Mouse (Mus musculus) intestine, embryonic 16.5 days (tissue): ENCODE measurements around the gene Npas3. TPM values are rescaled to one million over a fixed set of nuclear protein-coding genes. Genes with fewer than 3 reads are reported as not detected.

Source experiments
- ATAC-seq: fragments of 200-750 bp; cut with Nextera tagmentation; 2 replicates; pipeline ENCODE4 v1.8.0; 2017; ENCODE audit warnings: moderate TSS enrichment, moderate library complexity
- H3K27ac ChIP-seq: fragments of 300-500 bp; sonication (generic); 2 replicates; pipeline ENCODE4 v1.5.1; 2014; ENCODE audit warnings: mild to moderate bottlenecking, low read length
- H3K27me3 ChIP-seq: fragments of 300-500 bp; sonication (generic); replicated peaks from 2 replicates; pipeline ENCODE4 v1.6.1; 2014; ENCODE audit warnings: low read length, control low read depth, mixed read lengths; ENCODE audit not compliant: control insufficient read depth, insufficient read depth
- H3K36me3 ChIP-seq: fragments of 300-500 bp; sonication (generic); 2 replicates; pipeline ENCODE4 v1.6.1; 2014; ENCODE audit warnings: low read length, control low read depth; ENCODE audit not compliant: control insufficient read depth, insufficient read depth
- H3K4me1 ChIP-seq: fragments of 300-500 bp; sonication (generic); 2 replicates; pipeline ENCODE4 v1.6.1; 2014; ENCODE audit warnings: low read length, control low read depth, mixed read lengths; ENCODE audit not compliant: control insufficient read depth, insufficient read depth
- H3K4me2 ChIP-seq: fragments of 300-500 bp; sonication (generic); 2 replicates; pipeline ENCODE4 v1.6.1; 2014; ENCODE audit warnings: low read depth, low read length, control low read depth
- H3K4me3 ChIP-seq: fragments of 300-500 bp; sonication (generic); 2 replicates; pipeline ENCODE4 v1.5.1; 2014; ENCODE audit warnings: mild to moderate bottlenecking, low read length
- H3K9ac ChIP-seq: fragments of 300-500 bp; sonication (generic); 2 replicates; pipeline ENCODE4 v1.6.1; 2014; ENCODE audit warnings: low read depth, low read length
- H3K9me3 ChIP-seq: fragments of 300-500 bp; sonication (generic); 2 replicates; pipeline ENCODE4 v1.6.1; 2016; ENCODE audit warnings: low read length, control low read depth; ENCODE audit not compliant: control insufficient read depth
- WGBS: fragments of 180-500 bp; shearing (Covaris S2); extraction: QIAGEN DNeasy Blood & Tissue Kit; methylation state at CpG from one replicate; pipeline ENCODE4 v1.1.7; 2014; 5-methylcytosine and 5-hydroxymethylcytosine counted together
- polyA plus RNA-seq: library from polyadenylated mRNA; unstranded; fragments of >200 nt; fragmentation: Nextera tagmentation; extraction: Ambion mirVana; gene quantifications from 2 replicates; pipeline ENCODE4 v1.2.1, GENCODE M21; 2015

The Npas3 gene
- polyA plus RNA-seq, 1 experiment from 2014 or later, result 1.9 TPM

- Histone ChIP-seq H3K27ac (no peak overlapping the region), H3K4me2 (no peak overlapping the region), H3K27me3 (no peaks in the 10 kb centered on the region), H3K4me1 (no peaks in the 10 kb centered on the region), H3K36me3 (no peaks in the 10 kb centered on the region), H3K4me3 (no peak overlapping the region), H3K9me3 (no peaks in the 10 kb centered on the region), H3K9ac (no peak overlapping the region)
- ATAC-seq, result no peak
- WGBS, result 38% methylated on average over 1 of the region's 1 CpGs
Measured at GRCm38 (mm10) chr12:53630607-53631006, 382.1 kb downstream of the Npas3 start.

- Histone ChIP-seq H3K9ac (no peak overlapping the region), H3K4me2 (no peak overlapping the region), H3K27me3 (no peaks in the 10 kb centered on the region), H3K36me3 (no peaks in the 10 kb centered on the region), H3K4me1 (no peaks in the 10 kb centered on the region), H3K4me3 (no peak overlapping the region), H3K9me3 (no peaks in the 10 kb centered on the region), H3K27ac (no peak overlapping the region)
- 93% methylated on average over 4 of the region's 4 CpGs for WGBS
- no peak for ATAC-seq
Measured at GRCm38 (mm10) chr12:53631315-53632106, 383.0 kb downstream of the Npas3 start.

GRCm38 (mm10) chr12:53638571-53638970, 390.1 kb downstream of the Npas3 start:
- Histone ChIP-seq H3K4me1 (no peaks in the 10 kb centered on the region), H3K4me3 (no peak overlapping the region), H3K4me2 (no peak overlapping the region), H3K27me3 (no peaks in the 10 kb centered on the region), H3K9me3 (no peaks in the 10 kb centered on the region), H3K27ac (no peak overlapping the region), H3K9ac (no peak overlapping the region), H3K36me3 (no peaks in the 10 kb centered on the region)
- no peak for ATAC-seq

GRCm38 (mm10) chr12:53647282-53647681, 398.8 kb downstream of the Npas3 start:
- H3K36me3 ChIP-seq, result no peaks in the 10 kb centered on the region
- 86% methylated on average over 2 of the region's 2 CpGs for WGBS
- no peaks in the 10 kb centered on the region for H3K9me3 ChIP-seq
- H3K4me2 ChIP-seq, result no peak overlapping the region
- H3K4me1 ChIP-seq, result no peaks in the 10 kb centered on the region
- H3K4me3 ChIP-seq, result no peak overlapping the region
- no peak for ATAC-seq
- no peaks in the 10 kb centered on the region for H3K27me3 ChIP-seq
- H3K27ac ChIP-seq, result no peak overlapping the region
- H3K9ac ChIP-seq, result no peak overlapping the region

- H3K4me3 ChIP-seq, result no peak overlapping the region
- 87% methylated on average over 6 of the region's 6 CpGs for WGBS
- no peak for ATAC-seq
- no peak overlapping the region for H3K27ac ChIP-seq
- H3K4me2 ChIP-seq, result no peak overlapping the region
- no peaks in the 10 kb centered on the region for H3K27me3 ChIP-seq
- H3K9me3 ChIP-seq, result no peaks in the 10 kb centered on the region
- no peak overlapping the region for H3K9ac ChIP-seq
- H3K36me3 ChIP-seq, result no peaks in the 10 kb centered on the region
- H3K4me1 ChIP-seq, result no peaks in the 10 kb centered on the region
Measured at GRCm38 (mm10) chr12:53656301-53656700, 407.8 kb downstream of the Npas3 start.

GRCm38 (mm10) chr12:53664084-53664483, 415.6 kb downstream of the Npas3 start:
- H3K27me3 ChIP-seq, result no peaks in the 10 kb centered on the region
- WGBS, result 38% methylated on average over 5 of the region's 5 CpGs
- no peaks in the 10 kb centered on the region for H3K36me3 ChIP-seq
- no peak overlapping the region for H3K9ac ChIP-seq
- H3K4me2 ChIP-seq, result no peak overlapping the region
- H3K4me3 ChIP-seq, result no peak overlapping the region
- H3K27ac ChIP-seq, result no peak overlapping the region
- no peak for ATAC-seq
- H3K4me1 ChIP-seq, result no peaks in the 10 kb centered on the region
- no peaks in the 10 kb centered on the region for H3K9me3 ChIP-seq

GRCm38 (mm10) chr12:53671846-53672245, 423.4 kb downstream of the Npas3 start:
- no peak overlapping the region for H3K4me2 ChIP-seq
- H3K4me1 ChIP-seq, result no peaks in the 10 kb centered on the region
- no peak overlapping the region for H3K9ac ChIP-seq
- no peaks in the 10 kb centered on the region for H3K27me3 ChIP-seq
- H3K9me3 ChIP-seq, result no peaks in the 10 kb centered on the region
- no peak for ATAC-seq
- no peak overlapping the region for H3K4me3 ChIP-seq
- no peak overlapping the region for H3K27ac ChIP-seq
- 93% methylated on average over 2 of the region's 2 CpGs for WGBS
- H3K36me3 ChIP-seq, result no peaks in the 10 kb centered on the region

GRCm38 (mm10) chr12:53677091-53677630, 428.7 kb downstream of the Npas3 start:
- H3K4me1 ChIP-seq, result no peaks in the 10 kb centered on the region
- 57% methylated on average over 3 of the region's 3 CpGs for WGBS
- ATAC-seq, result no peak

GRCm38 (mm10) chr12:53678166-53678565, 429.7 kb downstream of the Npas3 start:
- no peak overlapping the region for H3K4me3 ChIP-seq
- no peak overlapping the region for H3K4me2 ChIP-seq
- no peaks in the 10 kb centered on the region for H3K36me3 ChIP-seq
- no peak for ATAC-seq
- no peaks in the 10 kb centered on the region for H3K27me3 ChIP-seq
- H3K4me1 ChIP-seq, result no peaks in the 10 kb centered on the region
- no peak overlapping the region for H3K27ac ChIP-seq
- no peak overlapping the region for H3K9ac ChIP-seq
- no peaks in the 10 kb centered on the region for H3K9me3 ChIP-seq
- WGBS, result 62% methylated on average over 3 of the region's 3 CpGs

More at GRCm38 (mm10) chr12:53677091-53677630, 428.7 kb downstream of the Npas3 start:
- Histone ChIP-seq H3K4me2 (no peak overlapping the region), H3K9me3 (no peaks in the 10 kb centered on the region), H3K27me3 (no peaks in the 10 kb centered on the region), H3K4me3 (no peak overlapping the region), H3K27ac (no peak overlapping the region), H3K9ac (no peak overlapping the region), H3K36me3 (no peaks in the 10 kb centered on the region)
